Mouse (Mus musculus): ENCODE data around the gene Mapkapk5. TPM values are rescaled to one million over a fixed set of nuclear protein-coding genes. Genes with fewer than 3 reads are reported as not detected.

Gene Mapkapk5
- polyA plus RNA-seq, 1 experiment from 2014 or later = 61.9 TPM

Other genes with a start within 250 kb of the Mapkapk5 start
- 138 and 142 TPM in 2 replicates for gene Trafd1, start 160.3 kb downstream of the Mapkapk5 start, polyA plus RNA-seq (2015; fragmentation: Nextera tagmentation; extraction: Ambion mirVana)
- 54.7 and 59.0 TPM in 2 replicates for gene Naa25, start 148.0 kb downstream of the Mapkapk5 start, polyA plus RNA-seq (2015; fragmentation: Nextera tagmentation; extraction: Ambion mirVana)
- 1.0 and 2.2 TPM in 2 replicates for gene Tmem116, start 94.0 kb downstream of the Mapkapk5 start, polyA plus RNA-seq (2015; fragmentation: Nextera tagmentation; extraction: Ambion mirVana)
- 137 and 144 TPM in 2 replicates for gene Erp29, start 93.4 kb downstream of the Mapkapk5 start, polyA plus RNA-seq (2015; fragmentation: Nextera tagmentation; extraction: Ambion mirVana)
- gene Adam1b, start 42.5 kb downstream of the Mapkapk5 start, polyA plus RNA-seq (2015; fragmentation: Nextera tagmentation; extraction: Ambion mirVana) = 0.08 TPM in 1 of 2 replicates, not detected in the other
- 3.7 and 3.8 TPM in 2 replicates for gene Adam1a, start 423 bp downstream of the Mapkapk5 start, polyA plus RNA-seq (2015; fragmentation: Nextera tagmentation; extraction: Ambion mirVana)
- not detected in 2 replicates for gene Gm42878, start 423 bp downstream of the Mapkapk5 start, polyA plus RNA-seq (2015; fragmentation: Nextera tagmentation; extraction: Ambion mirVana)
- gene Aldh2, start 47.9 kb upstream of the Mapkapk5 start, polyA plus RNA-seq (2015; fragmentation: Nextera tagmentation; extraction: Ambion mirVana) = 97.5 and 97.8 TPM in 2 replicates
- 1.1 and 1.2 TPM in 2 replicates for gene Acad12, start 73.0 kb upstream of the Mapkapk5 start, polyA plus RNA-seq (2015; fragmentation: Nextera tagmentation; extraction: Ambion mirVana)
- 1.0 and 1.1 TPM in 2 replicates for gene Acad10, start 114.6 kb upstream of the Mapkapk5 start, polyA plus RNA-seq (2015; fragmentation: Nextera tagmentation; extraction: Ambion mirVana)
- 51.1 and 55.4 TPM in 2 replicates for gene Brap, start 114.7 kb upstream of the Mapkapk5 start, polyA plus RNA-seq (2015; fragmentation: Nextera tagmentation; extraction: Ambion mirVana)
- 67.2 and 80.1 TPM in 2 replicates for gene Atxn2, start 165.4 kb upstream of the Mapkapk5 start, polyA plus RNA-seq (2015; fragmentation: Nextera tagmentation; extraction: Ambion mirVana)

Data from forebrain, embryonic 15.5 days (tissue).